Comparison of ENCODE assay signal across 34 mouse cellular contexts in the genomic region with DNA sequence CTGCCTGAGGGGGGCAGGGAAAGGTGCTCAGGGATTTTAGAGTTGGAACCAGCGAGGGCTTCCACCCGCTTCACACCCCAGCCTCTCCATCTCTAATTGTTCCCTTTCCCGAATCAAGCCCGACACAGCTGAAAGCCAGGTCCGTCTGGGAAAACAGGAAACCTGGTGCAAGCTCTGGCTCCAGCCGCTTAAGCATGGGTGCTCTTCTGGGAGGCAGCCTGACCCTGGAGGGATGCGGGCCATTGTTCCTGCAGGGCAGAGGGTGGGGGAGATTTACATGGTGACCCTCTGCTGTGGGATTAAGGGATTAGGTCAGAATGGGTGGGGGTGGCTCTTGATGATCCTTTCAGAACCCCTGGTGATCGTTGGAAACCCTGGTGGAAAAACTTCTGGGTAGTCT. TPM values are rescaled to one million over a fixed set of nuclear protein-coding genes. Genes with fewer than 3 reads are reported as not detected.
DNase-seq lines count a peak whose midpoint lies in the region; ATAC-seq and TF ChIP-seq lines count a peak whose summit lies in the region.
"Had no signal": no experiment of that assay in that cellular context is flagged by ENCODE, and none has a peak within 500 bp of the region (broad histone marks: within the 10 kb centered on the region; RNA-seq: fewer than 3 reads in every experiment).

No protein-coding gene starts in this region.

- TF ChIP-seq CTCF in stomach, postnatal 0 days (IDR thresholded peaks at IDR 0.05; ENCODE audit: low read depth) = no peak

- ATAC-seq in heart, embryonic 14.5 days (ENCODE audit: insufficient number of reproducible peaks, insufficient read depth, low FRiP score, low read depth) = no peak
- ATAC-seq in intestine, embryonic 16.5 days = no peak
- no peak for ATAC-seq in intestine, embryonic 15.5 days
- no peak for ATAC-seq in stomach, postnatal 0 days (ENCODE audit: low FRiP score, low TSS enrichment)
- no peak for ATAC-seq in liver, embryonic 11.5 days (replicated peaks; ENCODE audit: low FRiP score)
- ATAC-seq: forebrain, postnatal 0 days; hindbrain, embryonic 16.5 days; midbrain, embryonic 15.5 days had no signal

- intact Hi-C loops in heart, postnatal 10 days (cut with DNase I) = no loop called here

- H3K9ac ChIP-seq in heart, embryonic 14.5 days (ENCODE audit: low read length) = no peak overlapping the region
- H3K9ac ChIP-seq in intestine, embryonic 16.5 days (ENCODE audit: low read depth, low read length) = no peak overlapping the region
- no peak overlapping the region for H3K9ac ChIP-seq in intestine, embryonic 15.5 days
- H3K9ac ChIP-seq in stomach, postnatal 0 days (ENCODE audit: low read length) = no peak overlapping the region
- no peak overlapping the region for H3K9ac ChIP-seq in liver, embryonic 11.5 days (ENCODE audit: low read depth, low read length)
- H3K9ac ChIP-seq: embryonic facial prominence, embryonic 12.5 days; forebrain, postnatal 0 days; limb, embryonic 15.5 days; liver, embryonic 15.5 days; lung, embryonic 15.5 days; midbrain, embryonic 15.5 days; neural tube, embryonic 12.5 days had no signal

- DNase-seq in heart, postnatal 10 days = no peak
- DNase-seq in retina, postnatal 1 day = peak; percentile 49
- no peak for DNase-seq in retina, embryonic 14.5 days (ENCODE audit: low spot score)
- DNase-seq in stomach, postnatal 0 days (ENCODE audit: low spot score) = no peak
- no peak for DNase-seq in liver, embryonic 11.5 days (ENCODE audit: low spot score)
- DNase-seq: adrenal gland, adult 2 months; cerebellum, adult 11-12 months; cerebellum, postnatal 10 days; forebrain, postnatal 0 days; gastrocnemius, postnatal 36 days; kidney, adult 2 months; layer of hippocampus, adult 9-11 months; left cerebral cortex, postnatal 4 days; lung, postnatal 36 days; thymus, postnatal 14 days had no signal

- no peaks in the 10 kb centered on the region for H3K4me1 ChIP-seq in heart, embryonic 14.5 days (ENCODE audit: control insufficient read depth in 2 of 2, insufficient read depth in 2 of 2, low read length in 2 of 2)
- no peaks in the 10 kb centered on the region for H3K4me1 ChIP-seq in intestine, embryonic 16.5 days (ENCODE audit: control insufficient read depth, insufficient read depth, low read length)
- no peaks in the 10 kb centered on the region for H3K4me1 ChIP-seq in intestine, embryonic 15.5 days (replicated peaks)
- no peaks in the 10 kb centered on the region for H3K4me1 ChIP-seq in stomach, postnatal 0 days (replicated peaks; ENCODE audit: control insufficient read depth, insufficient read depth)
- no peaks in the 10 kb centered on the region for H3K4me1 ChIP-seq in liver, embryonic 11.5 days (replicated peaks; ENCODE audit: control insufficient read depth, insufficient read depth, low read length)
- H3K4me1 ChIP-seq: embryonic facial prominence, embryonic 12.5 days; liver, embryonic 15.5 days; lung, embryonic 15.5 days; megakaryocyte, embryonic 14.5 days; midbrain, embryonic 15.5 days; neural tube, embryonic 12.5 days had no signal

- H3K9me3 ChIP-seq in heart, embryonic 14.5 days (ENCODE audit: control insufficient read depth, low read length) = no peaks in the 10 kb centered on the region
- no peaks in the 10 kb centered on the region for H3K9me3 ChIP-seq in intestine, embryonic 16.5 days (ENCODE audit: control insufficient read depth, low read length)
- H3K9me3 ChIP-seq in intestine, embryonic 15.5 days = no peaks in the 10 kb centered on the region
- no peaks in the 10 kb centered on the region for H3K9me3 ChIP-seq in stomach, postnatal 0 days (ENCODE audit: control insufficient read depth, low read length)
- no peaks in the 10 kb centered on the region for H3K9me3 ChIP-seq in liver, embryonic 11.5 days (ENCODE audit: control insufficient read depth, low read length)
- H3K9me3 ChIP-seq: embryonic facial prominence, embryonic 12.5 days; limb, embryonic 15.5 days; liver, embryonic 15.5 days; lung, embryonic 15.5 days; midbrain, embryonic 15.5 days; neural tube, embryonic 12.5 days had no signal

- no peak for TF ChIP-seq EP300 in stomach, postnatal 0 days (optimal IDR thresholded peaks at IDR 0.05)

- no peak overlapping the region for H3K4me3 ChIP-seq in heart, embryonic 14.5 days (ENCODE audit: control insufficient read depth in 1 of 2, insufficient read depth in 1 of 2, low read depth in 1 of 2, low read length in 2 of 2)
- peak overlapping the region; percentile 18; the same call in 1 of the 2 replicates for H3K4me3 ChIP-seq in intestine, embryonic 16.5 days (ENCODE audit: low read length)
- H3K4me3 ChIP-seq in intestine, embryonic 15.5 days (replicated peaks) = no peak overlapping the region; the same call in 1 of the 2 replicates
- H3K4me3 ChIP-seq in stomach, postnatal 0 days (ENCODE audit: low read depth, low read length) = peak overlapping the region; percentile 8; the same call in 1 of the 2 replicates
- H3K4me3 ChIP-seq in liver, embryonic 11.5 days (ENCODE audit: low read depth, low read length) = no peak overlapping the region
- H3K4me3 ChIP-seq: embryonic facial prominence, embryonic 12.5 days; limb, embryonic 15.5 days; liver, embryonic 15.5 days; lung, embryonic 15.5 days; megakaryocyte, embryonic 14.5 days; midbrain, embryonic 15.5 days; neural tube, embryonic 12.5 days had no signal

- H3K36me3 ChIP-seq in heart, embryonic 14.5 days (ENCODE audit: control insufficient read depth, insufficient read depth, low read length) = no peaks in the 10 kb centered on the region
- H3K36me3 ChIP-seq in intestine, embryonic 16.5 days (ENCODE audit: control insufficient read depth, insufficient read depth, low read length) = no peaks in the 10 kb centered on the region
- no peaks in the 10 kb centered on the region for H3K36me3 ChIP-seq in intestine, embryonic 15.5 days
- no peaks in the 10 kb centered on the region for H3K36me3 ChIP-seq in stomach, postnatal 0 days (ENCODE audit: control insufficient read depth, insufficient read depth, low read length)
- H3K36me3 ChIP-seq in liver, embryonic 11.5 days (ENCODE audit: control insufficient read depth, insufficient read depth, low read length) = no peaks in the 10 kb centered on the region
- H3K36me3 ChIP-seq: embryonic facial prominence, embryonic 12.5 days; limb, embryonic 15.5 days; liver, embryonic 15.5 days; lung, embryonic 15.5 days; midbrain, embryonic 15.5 days; neural tube, embryonic 12.5 days had no signal

- no peak overlapping the region for H3K27ac ChIP-seq in heart, embryonic 14.5 days (replicated peaks in 1 of 2; ENCODE audit: control insufficient read depth in 1 of 2, insufficient read depth in 1 of 2, low read depth in 2 of 2, low read length in 2 of 2)
- no peak overlapping the region for H3K27ac ChIP-seq in intestine, embryonic 16.5 days (ENCODE audit: low read length)
- H3K27ac ChIP-seq in intestine, embryonic 15.5 days = no peak overlapping the region
- no peak overlapping the region for H3K27ac ChIP-seq in stomach, postnatal 0 days (replicated peaks)
- H3K27ac ChIP-seq in liver, embryonic 11.5 days (ENCODE audit: low read depth, low read length) = no peak overlapping the region
- H3K27ac ChIP-seq: embryonic facial prominence, embryonic 12.5 days; limb, embryonic 15.5 days; liver, embryonic 15.5 days; lung, embryonic 15.5 days; midbrain, embryonic 15.5 days; neural tube, embryonic 12.5 days had no signal

- peaks cover 34% of the 10 kb centered on the region for H3K27me3 ChIP-seq in heart, embryonic 14.5 days (ENCODE audit: control insufficient read depth, insufficient read depth, low read length)
- H3K27me3 ChIP-seq in intestine, embryonic 16.5 days (replicated peaks; ENCODE audit: control insufficient read depth, insufficient read depth, low read length) = peaks cover 28% of the 10 kb centered on the region
- peaks cover 22% of the 10 kb centered on the region for H3K27me3 ChIP-seq in intestine, embryonic 15.5 days (replicated peaks)
- no peaks in the 10 kb centered on the region; the same call in 1 of the 2 replicates for H3K27me3 ChIP-seq in stomach, postnatal 0 days (ENCODE audit: control insufficient read depth, insufficient read depth, low read length)
- H3K27me3 ChIP-seq in liver, embryonic 11.5 days (replicated peaks; ENCODE audit: control insufficient read depth, insufficient read depth, low read length) = peaks cover 32% of the 10 kb centered on the region

- 10% methylated on average over 8 of the region's 8 CpGs for WGBS in heart, embryonic 14.5 days
- WGBS in intestine, embryonic 16.5 days = 13% methylated on average over 8 of the region's 8 CpGs
- WGBS in intestine, embryonic 15.5 days = 13% methylated on average over 8 of the region's 8 CpGs
- whole genome bisulfite sequencing in stomach, postnatal 0 days = 10% methylated on average over 8 of the region's 8 CpGs
- 12% methylated on average over 8 of the region's 8 CpGs for WGBS in liver, embryonic 11.5 days

- 0 out of 2 replicates have a peak overlapping the region, but pooled peaks have one; percentile 0 for H3K4me2 ChIP-seq in heart, embryonic 14.5 days (ENCODE audit: low read length)
- no peak overlapping the region for H3K4me2 ChIP-seq in intestine, embryonic 16.5 days (ENCODE audit: low read depth, low read length)
- no peak overlapping the region for H3K4me2 ChIP-seq in intestine, embryonic 15.5 days (replicated peaks)
- H3K4me2 ChIP-seq in stomach, postnatal 0 days (replicated peaks; ENCODE audit: low read depth) = no peak overlapping the region
- H3K4me2 ChIP-seq in liver, embryonic 11.5 days = no peak overlapping the region
- H3K4me2 ChIP-seq: limb, embryonic 15.5 days; liver, embryonic 15.5 days; lung, embryonic 15.5 days; neural tube, embryonic 12.5 days had no signal

RNA-seq across cellular contexts. Expression of a gene that starts 1.1 kb away (rescaled TPM):
- polyA plus RNA-seq in heart, embryonic 14.5 days (2014; fragmentation: Nextera tagmentation; extraction: Ambion mirVana) = 0.97 and 1.6 TPM in 2 replicates
- 10 to 100 TPM; 13.5 to 18.8 TPM for total RNA-seq in heart, postnatal 10 days (2021)
- 3.2 and 3.6 TPM in 2 replicates for polyA plus RNA-seq in intestine, embryonic 16.5 days (2015; fragmentation: Nextera tagmentation; extraction: Ambion mirVana)
- polyA plus RNA-seq in intestine, embryonic 15.5 days (2015; fragmentation: Nextera tagmentation; extraction: Ambion mirVana) = 2.2 and 2.7 TPM in 2 replicates
- polyA plus RNA-seq in stomach, postnatal 0 days (2015; fragmentation: Nextera tagmentation; extraction: Ambion mirVana) = 5.5 and 6.3 TPM in 2 replicates
- not detected in 2 replicates for polyA plus RNA-seq in liver, embryonic 11.5 days (2014; fragmentation: Nextera tagmentation; extraction: Ambion mirVana)
- total RNA-seq: hematopoietic stem cell, adult 5-6 weeks; MEL had no signal
- polyA plus RNA-seq: C2C12; forebrain, embryonic 11.5 days; liver, embryonic 15.5 days had no signal

RNA-seq across cellular contexts. Expression of a gene that starts 31.2 kb away (rescaled TPM):
- not detected in 2 replicates for polyA plus RNA-seq in heart, embryonic 14.5 days (2014; fragmentation: Nextera tagmentation; extraction: Ambion mirVana)
- under 1 TPM in 1 of 2 experiments, not detected in 1; 0.05 TPM for total RNA-seq in heart, postnatal 10 days (2021)
- not detected in 2 replicates for polyA plus RNA-seq in intestine, embryonic 16.5 days (2015; fragmentation: Nextera tagmentation; extraction: Ambion mirVana)
- polyA plus RNA-seq in intestine, embryonic 15.5 days (2015; fragmentation: Nextera tagmentation; extraction: Ambion mirVana) = not detected in 2 replicates
- 0.02 TPM in 1 of 2 replicates, not detected in the other for polyA plus RNA-seq in stomach, postnatal 0 days (2015; fragmentation: Nextera tagmentation; extraction: Ambion mirVana)
- 0.03 and 0.07 TPM in 2 replicates for polyA plus RNA-seq in liver, embryonic 11.5 days (2014; fragmentation: Nextera tagmentation; extraction: Ambion mirVana)
- total RNA-seq: adrenal gland, adult 2 months; hematopoietic stem cell, adult 5-6 weeks; left cerebral cortex, postnatal 4 days had no signal
- polyA plus RNA-seq: adrenal gland, adult 2 months; C2C12; embryonic facial prominence, embryonic 12.5 days; hindbrain, embryonic 16.5 days; large intestine, adult 2 months; limb, embryonic 15.5 days; liver, embryonic 15.5 days; lung, embryonic 15.5 days had no signal

RNA-seq across cellular contexts. Expression of a gene that starts 39.4 kb away (rescaled TPM):
- polyA plus RNA-seq in heart, embryonic 14.5 days (2014; fragmentation: Nextera tagmentation; extraction: Ambion mirVana) = not detected in 2 replicates
- total RNA-seq in heart, postnatal 10 days (2021) = not detected
- polyA plus RNA-seq in intestine, embryonic 16.5 days (2015; fragmentation: Nextera tagmentation; extraction: Ambion mirVana) = not detected in 2 replicates
- polyA plus RNA-seq in intestine, embryonic 15.5 days (2015; fragmentation: Nextera tagmentation; extraction: Ambion mirVana) = not detected in 2 replicates
- 776 and 950 TPM in 2 replicates for polyA plus RNA-seq in stomach, postnatal 0 days (2015; fragmentation: Nextera tagmentation; extraction: Ambion mirVana)
- polyA plus RNA-seq in liver, embryonic 11.5 days (2014; fragmentation: Nextera tagmentation; extraction: Ambion mirVana) = not detected in 2 replicates
- total RNA-seq: adrenal gland, postnatal 4 days; forebrain, postnatal 0 days; gastrocnemius, postnatal 36 days; hematopoietic stem cell, adult 5-6 weeks; left cerebral cortex, adult 8-10 months; left cerebral cortex, postnatal 4 days had no signal
- polyA plus RNA-seq: C2C12; cortical plate, adult 2 months; embryonic facial prominence, embryonic 12.5 days; forebrain, embryonic 11.5 days; forebrain, postnatal 0 days; hindbrain, embryonic 16.5 days; limb, embryonic 15.5 days; liver, embryonic 15.5 days; lung, embryonic 15.5 days; midbrain, embryonic 15.5 days; neural tube, embryonic 12.5 days had no signal

RNA-seq across cellular contexts. Expression of a gene that starts 58.2 kb away (rescaled TPM):
- 123 and 151 TPM in 2 replicates for polyA plus RNA-seq in heart, embryonic 14.5 days (2014; fragmentation: Nextera tagmentation; extraction: Ambion mirVana)
- total RNA-seq in heart, postnatal 10 days (2021) = 100 to 1,000 TPM; 135 to 143 TPM
- polyA plus RNA-seq in intestine, embryonic 16.5 days (2015; fragmentation: Nextera tagmentation; extraction: Ambion mirVana) = 55.8 and 60.7 TPM in 2 replicates
- polyA plus RNA-seq in intestine, embryonic 15.5 days (2015; fragmentation: Nextera tagmentation; extraction: Ambion mirVana) = 50.9 and 57.8 TPM in 2 replicates
- polyA plus RNA-seq in stomach, postnatal 0 days (2015; fragmentation: Nextera tagmentation; extraction: Ambion mirVana) = 197 and 213 TPM in 2 replicates
- polyA plus RNA-seq in liver, embryonic 11.5 days (2014; fragmentation: Nextera tagmentation; extraction: Ambion mirVana) = 3.8 and 5.5 TPM in 2 replicates
- total RNA-seq: MEL had no signal

Comparison
In these comparisons a context has a peak if more than half of its experiments do, and no peak if none do; other contexts are left out.
1. H3K4me3 ChIP-seq: peak in intestine, embryonic 16.5 days (single experiment) and stomach, postnatal 0 days (single experiment); none in heart, embryonic 14.5 days (0 of 2), intestine, embryonic 15.5 days (single experiment) and liver, embryonic 11.5 days (single experiment).
2. RNA of a gene that starts 39.4 kb away (polyA plus RNA-seq): 776 to 950 TPM in stomach, postnatal 0 days; not detected in heart, embryonic 14.5 days, not detected in intestine, embryonic 15.5 days, not detected in intestine, embryonic 16.5 days and not detected in liver, embryonic 11.5 days; every median in the first group is over 100 times any median in the second.